Mouse (Mus musculus): ENCODE measurements around the gene Sept7.

Sept7 gene

DNA sequence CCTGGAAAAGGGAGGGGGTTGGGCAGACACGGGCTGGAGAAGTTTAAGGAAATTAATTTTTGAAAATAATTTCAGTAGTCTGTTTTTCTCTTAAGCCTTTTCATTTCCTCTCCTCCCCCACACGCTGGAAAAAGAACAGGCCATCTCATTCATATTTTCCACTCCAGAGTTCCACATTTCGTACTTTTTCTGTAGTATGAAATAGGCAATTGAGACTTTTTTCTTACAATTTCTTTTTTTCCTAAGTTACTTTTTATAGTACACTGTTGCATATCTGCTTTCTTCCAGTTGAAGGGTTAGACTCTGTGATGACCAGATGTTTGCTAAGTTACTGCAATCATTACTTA is 1.2 kb downstream of the Sept7 start:
- DNase-seq (ENCODE audit: low read depth, low spot score), result no peak

DNA sequence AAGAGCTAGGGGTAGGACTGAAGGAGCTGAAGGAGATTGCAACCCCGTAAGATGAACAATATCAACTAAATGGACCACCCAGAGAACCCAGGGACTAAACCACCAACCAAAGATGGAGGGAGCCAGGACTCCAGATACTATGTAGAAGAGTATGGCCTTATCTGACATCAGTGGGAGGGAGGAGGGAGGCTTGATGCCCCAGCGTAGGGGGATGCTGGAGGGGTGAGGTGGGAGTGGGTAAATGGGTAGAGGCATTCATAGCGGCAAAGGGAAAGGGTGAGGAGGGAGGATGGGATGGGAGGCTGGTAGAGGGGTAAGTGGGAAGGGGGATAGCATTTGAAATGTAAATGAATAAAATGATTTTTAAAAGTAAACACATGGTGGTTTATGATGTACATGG is 8.2 kb downstream of the Sept7 start:
- no peak for DNase-seq (ENCODE audit: low read depth, low spot score)

DNA sequence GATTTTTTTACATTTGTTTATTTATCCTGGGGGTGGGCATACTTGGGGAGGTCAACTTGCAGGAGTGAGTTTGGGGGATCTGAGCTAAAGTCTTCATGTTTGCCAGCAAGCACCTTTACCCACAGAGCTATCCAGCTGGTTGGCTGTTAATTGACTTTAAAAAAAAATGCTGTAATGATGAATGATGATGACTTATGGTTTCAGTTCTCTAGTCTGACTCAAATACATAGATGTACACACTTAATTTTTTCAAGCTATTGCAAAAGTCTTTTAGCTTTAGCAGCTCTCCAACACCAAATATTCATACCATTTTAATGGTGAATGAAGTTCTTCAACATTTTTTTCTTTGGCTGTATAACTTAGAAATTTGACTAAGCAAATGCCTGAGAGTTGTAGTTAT is 8.7 kb downstream of the Sept7 start:
- DNase-seq (ENCODE audit: low read depth, low spot score), result no peak

DNA sequence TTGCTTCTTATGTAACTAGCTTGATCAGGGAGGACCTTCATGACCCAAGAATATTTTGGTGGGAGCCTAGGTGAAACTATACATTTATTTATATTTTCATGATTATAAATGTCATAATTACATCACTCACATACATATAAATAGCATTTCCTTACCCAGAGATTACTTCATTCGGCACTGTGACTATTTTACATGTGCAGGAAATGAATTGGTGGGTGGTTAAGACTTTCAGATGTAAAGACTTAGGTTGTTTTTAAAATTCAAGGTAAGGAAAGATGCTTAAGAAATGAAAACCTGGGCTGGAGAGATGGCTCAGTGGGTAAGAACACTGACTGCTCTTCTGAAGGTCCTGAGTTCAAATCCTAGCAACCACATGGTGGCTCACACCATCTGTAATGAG is 9.8 kb downstream of the Sept7 start:
- DNase-seq (ENCODE audit: low read depth, low spot score), result no peak

DNA sequence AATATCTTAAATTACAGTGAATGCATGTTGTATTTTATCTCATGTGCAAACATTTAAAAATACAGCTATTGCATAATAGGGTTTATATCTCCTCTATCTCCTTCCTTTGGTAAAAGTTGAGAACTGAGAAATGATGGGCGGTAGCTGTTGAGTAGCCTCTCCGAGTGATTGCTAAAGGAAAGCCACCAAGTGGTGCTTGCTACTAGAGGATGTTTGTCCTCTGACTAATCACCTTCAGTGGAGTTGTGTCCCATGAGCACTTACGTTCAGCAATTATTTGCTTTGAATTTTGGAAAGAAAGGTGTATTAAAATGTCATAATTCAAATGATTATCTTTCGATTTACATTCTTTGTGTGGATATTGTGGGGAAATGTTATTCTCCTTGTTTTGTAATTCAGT is 13.6 kb downstream of the Sept7 start:
- DNase-seq (ENCODE audit: low read depth, low spot score), result no peak

DNA sequence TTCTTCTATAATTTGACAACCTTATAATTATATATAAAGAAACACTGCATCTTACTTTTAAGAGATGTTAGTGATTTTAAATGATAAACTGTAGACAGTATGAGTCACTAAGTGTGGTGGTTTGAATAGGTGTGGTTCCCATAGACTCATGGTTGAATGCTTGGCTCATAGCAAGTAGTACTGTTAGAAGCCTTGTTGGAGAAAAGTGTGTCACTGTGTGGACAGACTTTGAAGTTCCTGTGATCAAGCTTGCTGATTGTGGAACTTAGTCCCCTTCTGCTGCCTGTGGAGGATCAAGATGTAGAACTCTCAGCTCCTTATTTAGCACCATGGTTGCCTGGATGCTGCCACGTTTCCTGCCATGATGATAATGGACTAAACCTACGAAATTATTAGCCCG is 14.9 kb downstream of the Sept7 start:
- DNase-seq (ENCODE audit: low read depth, low spot score), result no peak

DNA sequence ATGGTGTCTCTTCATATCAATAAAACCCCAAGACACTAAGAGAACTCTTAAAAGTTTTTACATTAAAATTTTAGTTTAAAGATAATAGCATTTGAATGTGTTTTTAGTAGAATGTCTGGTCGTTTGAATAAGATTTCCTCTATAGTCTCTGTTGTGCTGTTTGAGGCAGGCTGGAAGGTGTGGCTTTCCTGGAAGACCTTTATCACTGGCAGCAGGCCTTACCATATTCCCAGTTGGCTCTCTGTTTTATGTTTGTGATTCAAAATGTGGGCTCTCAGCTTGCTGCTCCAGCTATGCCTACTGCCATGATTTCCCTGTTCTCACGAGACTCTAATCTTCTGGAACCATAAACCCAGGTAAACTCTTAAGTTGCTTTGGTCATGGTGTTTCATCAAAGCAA is 15.3 kb downstream of the Sept7 start:
- no peak for DNase-seq (ENCODE audit: low read depth, low spot score)

DNA sequence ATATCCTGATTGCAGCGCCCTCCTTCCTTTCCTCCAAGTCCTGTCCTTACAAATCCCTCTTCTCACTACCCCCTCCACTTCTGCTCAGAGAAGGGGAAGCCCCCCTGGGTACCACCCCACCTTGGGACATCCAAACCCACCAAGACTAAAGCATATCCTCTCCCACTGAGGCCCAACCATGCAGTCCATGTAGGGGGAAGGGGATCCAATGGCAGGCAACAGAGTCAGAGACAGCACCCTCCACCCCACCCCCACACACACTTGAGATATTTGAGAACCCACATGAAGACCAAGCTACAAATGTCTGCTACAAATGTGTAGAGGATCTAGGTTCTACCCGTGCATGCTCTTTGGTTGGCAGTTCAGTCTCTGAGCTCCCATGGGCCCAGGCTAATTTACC is 19.7 kb downstream of the Sept7 start:
- no peak for DNase-seq (ENCODE audit: low read depth, low spot score)

DNA sequence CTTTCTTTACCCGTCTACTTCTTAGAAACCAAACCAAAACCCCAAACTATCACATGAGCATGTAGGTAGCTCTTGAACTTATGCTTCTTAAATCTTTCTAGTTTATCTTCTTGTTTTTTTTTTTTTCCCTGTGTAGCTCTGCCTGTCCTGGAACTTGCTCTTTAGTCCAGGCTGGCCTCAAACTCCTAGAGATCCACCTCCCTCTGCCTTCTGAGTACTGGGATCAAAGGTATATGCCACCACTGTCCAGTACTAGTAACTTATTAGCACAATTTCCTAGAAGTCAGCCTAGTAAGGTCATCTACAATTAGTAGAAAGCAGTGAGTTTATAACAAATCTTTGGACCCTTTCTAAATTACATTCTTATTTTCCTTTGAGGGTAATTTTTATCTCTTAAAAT is 37.6 kb downstream of the Sept7 start:
- no peak for DNase-seq (ENCODE audit: low read depth, low spot score)

DNA sequence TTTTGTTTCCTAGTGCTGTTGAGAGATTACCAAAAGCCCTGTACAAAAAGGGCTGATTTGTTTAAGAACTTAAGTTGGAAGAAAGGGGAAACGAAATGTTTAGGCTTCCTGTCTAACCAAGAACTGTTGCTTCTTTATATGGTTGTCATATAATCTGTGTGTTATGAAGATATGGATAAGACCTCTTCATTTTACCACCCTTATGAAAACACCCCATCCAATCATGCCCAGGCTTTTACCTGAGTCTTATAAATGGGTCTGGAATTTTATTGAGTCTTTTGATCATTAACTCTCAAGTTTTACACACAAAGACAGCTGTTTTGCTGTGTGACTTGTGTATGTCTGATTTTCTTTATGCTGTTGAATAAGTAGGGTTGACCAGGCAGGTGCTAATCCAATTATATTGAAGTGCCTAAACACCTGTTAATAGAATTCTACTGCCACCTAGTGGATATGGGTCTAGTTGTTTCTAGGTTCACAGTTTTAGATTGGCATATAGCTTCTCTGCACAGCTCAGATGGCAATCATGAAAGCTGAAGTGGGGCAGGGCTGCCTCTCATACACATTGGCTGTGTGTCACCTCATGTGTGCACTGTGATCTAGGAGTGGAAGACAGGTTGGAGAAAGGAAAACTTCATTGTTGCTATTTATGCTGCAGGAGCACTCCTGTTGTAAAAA is 57.4 kb downstream of the Sept7 start:
- DNase-seq (ENCODE audit: low read depth, low spot score), result peak; percentile 62

DNA sequence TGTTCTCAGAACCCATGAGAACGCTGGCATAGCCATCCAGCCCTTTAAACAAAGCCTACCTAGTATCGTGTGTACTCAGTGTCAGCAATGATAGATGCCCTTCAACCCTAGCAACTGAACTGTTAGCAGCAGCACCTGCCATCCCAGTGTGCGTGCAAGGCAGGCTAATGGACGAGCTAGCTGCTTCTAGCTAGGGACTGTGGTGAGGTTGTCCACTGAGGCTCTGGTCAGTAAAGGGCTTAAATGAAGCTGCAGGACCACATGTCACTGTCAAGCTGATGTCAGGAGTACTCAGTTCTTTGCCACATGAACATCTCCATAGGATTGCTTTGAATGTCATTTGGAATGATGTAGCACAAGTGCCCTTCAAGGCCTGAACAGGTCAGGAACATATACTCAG is 62.1 kb downstream of the Sept7 start:
- no peak for DNase-seq (ENCODE audit: low read depth, low spot score)

DNA sequence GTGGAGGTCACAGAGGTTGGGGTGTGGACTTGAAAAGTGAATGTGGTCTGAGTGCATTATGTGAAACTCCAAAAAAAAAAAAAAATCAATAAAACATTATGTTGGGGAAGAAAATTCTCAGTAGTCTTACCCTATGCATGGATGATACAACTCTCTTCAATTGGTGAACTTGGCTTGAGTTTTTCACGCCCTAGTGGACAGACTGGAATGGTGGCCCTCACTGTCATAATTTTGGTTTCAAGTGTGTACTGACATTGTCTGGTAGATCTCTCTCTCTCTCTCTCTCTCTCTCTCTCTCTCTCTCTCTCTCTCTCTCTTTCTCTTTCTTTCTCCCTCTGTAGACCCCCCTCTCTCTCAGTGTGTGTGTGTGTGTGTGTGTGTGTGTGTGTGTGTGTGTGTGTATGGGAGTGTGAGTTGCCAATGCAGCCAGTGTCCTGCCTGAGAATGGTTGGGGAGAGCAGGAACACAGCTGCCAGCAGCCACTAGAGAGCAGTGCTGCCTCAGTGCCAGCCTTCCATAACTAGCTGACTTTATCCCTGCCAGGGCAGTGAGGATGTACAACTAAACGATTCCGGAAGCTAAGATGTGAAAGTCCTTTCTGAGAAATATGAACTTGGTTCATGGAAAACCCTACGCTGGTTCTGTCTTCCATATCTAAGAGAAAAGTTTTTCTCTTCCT is 65.7 kb downstream of the Sept7 start:
- peak; percentile 27 for DNase-seq (ENCODE audit: low read depth, low spot score)

DNA sequence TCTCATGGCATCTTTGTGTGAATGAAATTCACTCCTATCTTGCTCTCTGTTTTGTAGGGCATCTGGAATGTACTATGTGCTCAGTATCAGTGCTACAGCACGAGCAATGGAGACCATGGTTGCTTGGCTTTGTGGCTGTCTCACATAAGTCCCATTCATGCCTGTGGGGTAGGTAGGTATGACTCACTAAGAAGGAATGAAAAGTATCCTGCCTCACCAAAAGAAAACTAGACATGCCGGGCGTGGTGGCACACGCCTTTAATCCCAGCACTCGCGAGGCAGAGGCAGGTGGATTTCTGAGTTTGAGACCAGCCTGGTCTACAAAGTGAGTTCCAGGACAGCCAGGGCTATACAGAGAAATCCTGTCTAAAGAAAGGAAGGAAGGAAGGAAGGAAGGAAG is 67.4 kb downstream of the Sept7 start:
- peak; percentile 17 for DNase-seq (ENCODE audit: low read depth, low spot score)

DNA sequence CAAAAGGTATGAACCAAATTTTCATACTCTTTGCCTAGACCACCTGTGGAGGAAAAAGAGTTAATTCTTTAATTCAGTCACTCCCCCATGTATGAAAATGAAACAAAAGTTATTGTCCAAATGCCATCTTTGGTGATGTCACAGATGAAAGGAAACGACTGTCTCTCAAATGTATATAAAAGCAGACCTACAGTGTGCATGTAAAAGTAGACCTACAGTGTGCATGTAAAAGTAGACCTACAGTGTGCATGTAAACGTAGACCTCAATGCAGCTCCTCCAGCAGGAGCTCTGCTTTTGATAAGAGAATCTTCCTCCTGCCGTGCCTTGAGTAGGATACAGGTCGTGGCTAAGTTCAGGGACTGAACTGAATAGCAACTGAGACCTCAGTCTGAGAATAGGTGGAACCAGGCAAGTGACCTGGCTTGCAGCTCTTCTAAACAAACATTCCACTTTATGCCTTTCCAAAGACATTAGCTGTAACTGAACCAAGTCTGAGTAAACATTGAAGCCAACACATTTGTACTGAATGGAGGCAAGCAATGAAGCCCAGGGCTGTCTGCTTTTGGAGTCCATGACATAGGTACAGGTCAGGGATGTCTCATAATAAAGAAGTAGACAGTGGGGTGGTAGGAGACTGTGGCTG is 75.6 kb downstream of the Sept7 start:
- no peak for DNase-seq (ENCODE audit: low read depth, low spot score)

DNA sequence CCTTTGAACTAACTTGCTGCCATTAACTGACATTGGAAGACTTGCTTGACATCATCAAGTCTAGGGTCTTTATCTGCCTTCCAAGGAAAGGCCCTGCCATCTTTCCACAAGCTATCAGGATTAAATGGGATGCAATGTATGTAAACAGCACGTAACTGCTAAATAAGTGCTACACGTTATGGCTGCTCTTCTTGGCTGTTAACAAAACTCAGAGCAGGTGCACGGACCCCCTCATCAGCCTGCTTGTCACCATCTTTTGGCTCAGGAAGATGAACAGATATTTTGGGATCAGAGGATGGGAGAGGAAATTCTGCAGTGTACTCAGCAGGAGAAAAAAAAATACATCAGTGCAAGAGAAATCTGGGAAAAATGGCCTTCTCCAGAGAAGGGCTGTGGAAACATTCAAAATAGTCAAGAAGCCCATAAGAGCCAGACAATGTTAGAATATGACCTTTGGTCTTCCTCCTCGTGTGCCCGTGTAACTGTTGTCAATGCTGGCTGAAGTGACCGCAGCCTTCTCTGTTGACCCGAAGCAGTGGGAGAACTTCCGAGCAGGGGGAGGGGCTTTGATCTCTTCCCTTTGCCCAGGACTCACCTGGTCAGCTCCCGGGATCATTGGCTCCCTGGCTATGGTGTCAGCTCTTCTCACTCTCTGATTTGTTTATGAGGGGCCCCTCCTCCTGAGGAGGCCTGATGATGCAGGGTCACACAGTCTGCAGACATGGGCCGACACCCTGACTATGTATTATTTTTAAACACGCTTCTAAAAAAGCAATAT is 76.9 kb downstream of the Sept7 start:
- no peak for DNase-seq (ENCODE audit: low read depth, low spot score)

DNA sequence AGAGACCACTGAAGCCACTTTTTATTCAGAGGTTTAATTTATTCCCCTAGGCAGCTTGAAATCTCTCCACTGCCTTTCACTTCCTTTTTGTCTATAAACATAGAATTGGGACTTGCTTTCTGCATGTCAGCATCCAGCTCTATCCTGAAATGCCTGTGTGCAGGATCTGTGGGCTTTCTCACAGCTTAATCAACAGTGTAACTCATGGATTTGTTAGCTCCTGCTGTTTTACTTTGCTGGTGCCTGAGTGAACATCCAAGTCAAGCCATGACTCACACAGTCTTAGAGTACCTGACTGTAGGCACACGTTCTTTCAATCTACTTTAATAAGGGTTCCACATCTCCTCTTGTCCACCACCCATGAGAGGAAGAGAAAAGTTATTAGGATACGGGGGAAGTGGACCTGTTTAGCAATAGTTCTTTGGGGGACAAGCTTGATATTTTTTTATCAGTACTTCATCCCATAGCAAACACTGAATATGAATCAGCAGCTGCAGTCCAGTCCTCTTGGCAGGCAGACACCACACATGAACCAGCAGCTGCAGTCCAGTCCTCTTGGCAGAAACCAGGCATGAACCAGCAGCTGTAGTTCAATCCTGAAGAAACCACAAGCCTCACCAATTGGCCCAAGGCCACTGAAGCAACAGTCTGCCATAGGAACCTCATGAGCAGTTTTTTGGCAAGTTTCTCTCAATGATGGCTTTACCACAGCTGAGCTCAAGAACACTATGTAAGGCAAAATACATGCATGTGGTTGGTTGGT is 85.4 kb downstream of the Sept7 start:
- no peak for DNase-seq (ENCODE audit: low read depth, low spot score)

DNA sequence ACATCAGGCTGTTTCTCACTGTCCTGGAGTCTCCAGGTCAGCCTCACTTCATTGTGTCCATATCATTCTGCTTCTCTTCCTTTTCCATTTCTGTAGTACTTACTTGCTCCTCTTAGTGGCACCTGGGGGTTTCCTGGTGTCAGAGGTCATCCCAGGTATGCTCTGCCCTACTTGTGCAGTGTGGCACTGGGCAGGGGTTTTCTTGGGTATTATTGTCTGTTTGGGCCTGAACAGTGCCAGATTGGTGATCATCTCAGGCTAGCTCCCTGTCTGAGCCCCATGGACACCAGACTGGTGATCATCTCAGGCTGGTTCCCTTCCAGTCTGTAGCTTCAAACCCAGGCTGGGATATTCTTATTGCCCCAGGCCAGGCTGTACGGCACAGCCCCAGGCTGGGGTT is 88.2 kb downstream of the Sept7 start:
- no peak for DNase-seq (ENCODE audit: low read depth, low spot score)

DNA sequence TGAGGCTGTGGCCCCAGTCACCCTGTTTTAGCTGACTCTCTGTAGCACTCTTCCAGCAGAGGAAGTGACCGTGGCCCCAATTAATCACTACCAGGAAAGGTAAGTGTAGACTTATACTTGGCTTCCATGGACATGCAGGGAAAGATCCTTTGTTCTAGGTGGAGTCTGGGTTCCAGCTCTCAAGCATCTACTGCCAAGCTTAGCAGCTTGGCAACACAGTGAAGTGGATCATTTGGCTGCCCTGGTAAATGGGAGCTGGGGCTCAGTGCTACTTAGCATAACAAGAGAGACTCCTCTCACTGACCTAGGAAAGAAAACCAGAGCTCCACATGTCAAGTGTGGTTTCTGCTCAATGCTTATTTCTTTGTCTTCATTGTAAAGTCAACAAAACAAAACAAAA is 101.5 kb downstream of the Sept7 start:
- no peak for DNase-seq (ENCODE audit: low read depth, low spot score)

DNA sequence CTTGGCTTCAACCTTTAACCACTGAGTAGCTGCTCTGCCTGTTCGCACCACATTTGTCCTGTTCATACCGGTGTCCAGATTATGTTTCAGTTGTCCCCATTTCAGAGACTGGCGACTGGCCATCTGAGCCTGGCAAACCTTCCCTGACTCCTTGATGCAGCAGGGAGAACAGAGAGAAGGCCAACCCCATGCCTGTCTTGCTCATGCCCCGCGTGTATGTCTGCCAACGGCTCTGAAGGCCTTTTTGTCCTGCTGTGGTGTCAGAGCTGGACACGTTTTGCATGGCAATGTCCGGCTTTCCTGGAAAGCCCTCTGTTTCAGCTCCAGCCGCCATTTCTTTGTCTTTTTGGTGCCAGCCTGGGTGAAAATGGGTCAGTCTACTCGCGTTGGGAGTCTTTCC is 103.6 kb downstream of the Sept7 start:
- DNase-seq (ENCODE audit: low read depth, low spot score), result no peak

DNA sequence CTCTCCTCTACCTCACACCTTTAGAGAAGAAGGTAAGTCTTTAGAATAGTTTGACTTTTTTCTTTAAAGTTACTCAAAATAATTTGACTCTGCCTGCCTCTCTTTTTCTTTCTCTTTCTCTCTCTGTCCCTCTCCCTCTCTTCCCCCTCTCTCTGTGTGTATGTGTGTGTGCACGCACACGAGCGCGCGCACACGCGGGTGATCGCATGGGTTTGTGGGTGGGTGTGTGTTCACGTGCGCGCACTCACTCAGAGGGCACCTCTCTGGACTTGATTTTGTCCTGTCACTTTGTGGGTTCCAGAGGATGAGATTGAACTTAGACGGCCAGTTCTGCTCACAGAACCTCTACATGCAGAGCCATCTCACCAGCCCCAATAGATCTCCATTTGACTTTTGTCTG is 105.3 kb downstream of the Sept7 start:
- DNase-seq (ENCODE audit: low read depth, low spot score), result no peak

DNA sequence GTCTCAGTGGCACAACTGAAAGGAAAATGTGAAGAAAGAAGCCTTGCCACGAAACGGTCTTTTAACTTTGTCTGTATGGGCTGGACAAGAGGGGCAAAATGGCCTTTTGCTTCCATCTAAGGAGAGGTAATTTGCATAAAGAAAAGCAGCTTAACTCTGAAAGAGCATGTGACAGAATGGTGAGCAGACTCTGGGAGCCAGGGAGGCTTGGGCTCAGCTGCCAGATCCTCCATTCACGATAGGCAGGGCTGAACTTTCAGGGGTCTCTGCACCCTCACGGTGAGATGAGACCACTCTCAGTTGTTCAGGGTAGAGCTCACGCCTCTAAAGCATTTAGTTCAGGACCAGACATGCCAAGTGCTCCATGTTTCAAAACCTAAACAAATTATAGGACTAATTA is 105.8 kb downstream of the Sept7 start:
- DNase-seq (ENCODE audit: low read depth, low spot score), result no peak
